Mouse (Mus musculus): ENCODE results near the gene Anapc10. TPM values are rescaled to one million over a fixed set of nuclear protein-coding genes. Genes with fewer than 3 reads are reported as not detected.
"Not testable (repeated sequence)": the region's sequence is repeated elsewhere in the genome, so short reads cannot be mapped to it uniquely, and the experiment has no call there.

The Anapc10 gene
- 11.1 and 12.6 TPM in 2 replicates for polyA plus RNA-seq (2015; fragmentation: Nextera tagmentation; extraction: Ambion mirVana)

GRCm38 (mm10) chr8:79711064-79711961 lies at the start of gene Anapc10, which contains the start of gene Abce1:
Anapc10 (plus strand) TSS chr8:79711820.
Abce1 (minus strand) TSS chr8:79711740.
- Histone ChIP-seq H3K9ac (peak within 1 kb of the TSS; percentile 84), H3K27me3 (no peaks in the 10 kb centered on the region), H3K4me2 (peak within 1 kb of the TSS; percentile 82), H3K9me3 (replicated peaks) (no peaks in the 10 kb centered on the region), H3K27ac (replicated peaks) (peak within 1 kb of the TSS; percentile 89), H3K4me3 (replicated peaks) (peak within 1 kb of the TSS; percentile 95), H3K4me1 (replicated peaks) (peaks cover 10% of the 10 kb centered on the region), H3K36me3 (replicated peaks) (peaks cover 21% of the 10 kb centered on the region)
- under 1% methylated on average over 73 of the region's 73 CpGs for WGBS (ENCODE audit: insufficient replicate concordance)
- peak; percentile 99 for ATAC-seq (ENCODE audit: insufficient read depth)

GRCm38 (mm10) chr8:79676461-79676860 lies 35.2 kb upstream of the Anapc10 start:
- no peak overlapping the region for H3K4me3 ChIP-seq (replicated peaks)
- peaks cover 10% of the 10 kb centered on the region for H3K4me1 ChIP-seq (replicated peaks)
- peaks cover 45% of the 10 kb centered on the region for H3K36me3 ChIP-seq (replicated peaks)
- WGBS (ENCODE audit: insufficient replicate concordance): 90% methylated on average over 4 of the region's 4 CpGs
- H3K27me3 ChIP-seq: no peaks in the 10 kb centered on the region
- H3K9ac ChIP-seq: no peak overlapping the region
- H3K27ac ChIP-seq (replicated peaks): no peak overlapping the region
- no peak overlapping the region for H3K4me2 ChIP-seq
- ATAC-seq (ENCODE audit: insufficient read depth): no peak
- H3K9me3 ChIP-seq (replicated peaks): no peaks in the 10 kb centered on the region

GRCm38 (mm10) chr8:79679005-79679404 lies 32.6 kb upstream of the Anapc10 start:
- no peak overlapping the region for H3K4me3 ChIP-seq (replicated peaks)
- H3K4me1 ChIP-seq (replicated peaks): peaks cover 10% of the 10 kb centered on the region
- WGBS (ENCODE audit: insufficient replicate concordance): 12% methylated on average over 5 of the region's 5 CpGs
- H3K4me2 ChIP-seq: no peak overlapping the region
- H3K9ac ChIP-seq: no peak overlapping the region
- ATAC-seq (ENCODE audit: insufficient read depth): no peak
- no peaks in the 10 kb centered on the region for H3K27me3 ChIP-seq
- no peaks in the 10 kb centered on the region for H3K9me3 ChIP-seq (replicated peaks)
- H3K36me3 ChIP-seq (replicated peaks): peaks cover 37% of the 10 kb centered on the region
- no peak overlapping the region for H3K27ac ChIP-seq (replicated peaks)

GRCm38 (mm10) chr8:79680083-79680482 lies 31.5 kb upstream of the Anapc10 start:
- H3K27me3 ChIP-seq; H3K9me3 ChIP-seq (replicated peaks); ATAC-seq (ENCODE audit: insufficient read depth); H3K27ac ChIP-seq (replicated peaks): not testable (repeated sequence)
- WGBS (ENCODE audit: insufficient replicate concordance): 30% methylated on average over 10 of the region's 10 CpGs
- peak overlapping the region; percentile 66 for H3K4me2 ChIP-seq
- peak overlapping the region; percentile 56 for H3K4me3 ChIP-seq (replicated peaks)
- H3K9ac ChIP-seq: peak overlapping the region; percentile 12; the same call in 1 of the 2 replicates
- H3K4me1 ChIP-seq (replicated peaks): peaks cover 10% of the 10 kb centered on the region
- H3K36me3 ChIP-seq (replicated peaks): peaks cover 39% of the 10 kb centered on the region

- ATAC-seq (ENCODE audit: insufficient read depth): peak; percentile 79
- peak overlapping the region; percentile 12; the same call in 1 of the 2 replicates for H3K9ac ChIP-seq
- H3K4me3 ChIP-seq (replicated peaks): peak overlapping the region; percentile 56
- H3K4me2 ChIP-seq: peak overlapping the region; percentile 66
- WGBS (ENCODE audit: insufficient replicate concordance): 5% methylated on average over 34 of the region's 34 CpGs
- peaks cover 39% of the 10 kb centered on the region for H3K36me3 ChIP-seq (replicated peaks)
- no peaks in the 10 kb centered on the region for H3K27me3 ChIP-seq
- peaks cover 10% of the 10 kb centered on the region for H3K4me1 ChIP-seq (replicated peaks)
- H3K9me3 ChIP-seq (replicated peaks): no peaks in the 10 kb centered on the region
- no peak overlapping the region for H3K27ac ChIP-seq (replicated peaks)
Measured at GRCm38 (mm10) chr8:79680555-79680954, 31.1 kb upstream of the Anapc10 start.

GRCm38 (mm10) chr8:79680965-79681364 lies 30.7 kb upstream of the Anapc10 start:
- WGBS (ENCODE audit: insufficient replicate concordance): 25% methylated on average over 2 of the region's 2 CpGs
- H3K9me3 ChIP-seq (replicated peaks): no peaks in the 10 kb centered on the region
- H3K27ac ChIP-seq (replicated peaks): no peak overlapping the region
- peak; percentile 53 for ATAC-seq (ENCODE audit: insufficient read depth)
- H3K9ac ChIP-seq: no peak overlapping the region
- H3K27me3 ChIP-seq: no peaks in the 10 kb centered on the region
- peak overlapping the region; percentile 66 for H3K4me2 ChIP-seq
- H3K4me1 ChIP-seq (replicated peaks): peaks cover 10% of the 10 kb centered on the region
- peak overlapping the region; percentile 56 for H3K4me3 ChIP-seq (replicated peaks)
- H3K36me3 ChIP-seq (replicated peaks): peaks cover 43% of the 10 kb centered on the region

- H3K36me3 ChIP-seq (replicated peaks): peaks cover 78% of the 10 kb centered on the region
- H3K4me3 ChIP-seq (replicated peaks); H3K4me1 ChIP-seq (replicated peaks); H3K9me3 ChIP-seq (replicated peaks); H3K9ac ChIP-seq; ATAC-seq (ENCODE audit: insufficient read depth); H3K27ac ChIP-seq (replicated peaks); H3K27me3 ChIP-seq; H3K4me2 ChIP-seq: not testable (repeated sequence)
- WGBS (ENCODE audit: insufficient replicate concordance): 82% methylated on average over 5 of the region's 5 CpGs
Measured at GRCm38 (mm10) chr8:79685927-79686326, 25.7 kb upstream of the Anapc10 start.

GRCm38 (mm10) chr8:79692531-79692930 lies 19.1 kb upstream of the Anapc10 start:
- no peak overlapping the region for H3K4me2 ChIP-seq
- H3K27ac ChIP-seq (replicated peaks): no peak overlapping the region
- H3K4me3 ChIP-seq (replicated peaks): no peak overlapping the region
- peaks cover 75% of the 10 kb centered on the region for H3K36me3 ChIP-seq (replicated peaks)
- no peaks in the 10 kb centered on the region for H3K4me1 ChIP-seq (replicated peaks)
- 84% methylated on average over 2 of the region's 2 CpGs for WGBS (ENCODE audit: insufficient replicate concordance)
- H3K9ac ChIP-seq: no peak overlapping the region
- no peak for ATAC-seq (ENCODE audit: insufficient read depth)
- H3K9me3 ChIP-seq (replicated peaks): no peaks in the 10 kb centered on the region
- H3K27me3 ChIP-seq: no peaks in the 10 kb centered on the region

GRCm38 (mm10) chr8:79706687-79707086 lies 4.9 kb upstream of the Anapc10 start:
- Histone ChIP-seq H3K4me2 (no peak overlapping the region), H3K36me3 (replicated peaks) (peaks cover 51% of the 10 kb centered on the region), H3K9ac (no peak overlapping the region), H3K4me3 (replicated peaks) (no peak overlapping the region), H3K9me3 (replicated peaks) (no peaks in the 10 kb centered on the region), H3K27ac (replicated peaks) (no peak overlapping the region), H3K4me1 (replicated peaks) (peaks cover 3% of the 10 kb centered on the region), H3K27me3 (no peaks in the 10 kb centered on the region)
- WGBS (ENCODE audit: insufficient replicate concordance): 80% methylated on average over 3 of the region's 3 CpGs
- no peak for ATAC-seq (ENCODE audit: insufficient read depth)

GRCm38 (mm10) chr8:79712676-79713075 lies 1.1 kb downstream of the Anapc10 start:
- WGBS (ENCODE audit: insufficient replicate concordance): 37% methylated on average over 5 of the region's 6 CpGs
- H3K9ac ChIP-seq: no peak overlapping the region
- H3K4me3 ChIP-seq (replicated peaks): peak overlapping the region; percentile 33
- H3K27me3 ChIP-seq: no peaks in the 10 kb centered on the region
- no peak for ATAC-seq (ENCODE audit: insufficient read depth)
- peaks cover 10% of the 10 kb centered on the region for H3K36me3 ChIP-seq (replicated peaks)
- H3K27ac ChIP-seq (replicated peaks): no peak overlapping the region
- H3K4me1 ChIP-seq (replicated peaks): peaks cover 10% of the 10 kb centered on the region
- H3K4me2 ChIP-seq: peak overlapping the region; percentile 82
- H3K9me3 ChIP-seq (replicated peaks): no peaks in the 10 kb centered on the region

- Histone ChIP-seq H3K4me3 (replicated peaks) (no peak overlapping the region), H3K4me2 (no peak overlapping the region), H3K9me3 (replicated peaks) (no peaks in the 10 kb centered on the region), H3K9ac (no peak overlapping the region), H3K36me3 (replicated peaks) (peaks cover 16% of the 10 kb centered on the region), H3K27ac (replicated peaks) (no peak overlapping the region), H3K27me3 (no peaks in the 10 kb centered on the region), H3K4me1 (replicated peaks) (no peaks in the 10 kb centered on the region)
- ATAC-seq (ENCODE audit: insufficient read depth): no peak
Measured at GRCm38 (mm10) chr8:79721537-79721936, 9.9 kb downstream of the Anapc10 start.
